Mouse (Mus musculus): ENCODE data around the gene Sult2b1. TPM values are rescaled to one million over a fixed set of nuclear protein-coding genes. Genes with fewer than 3 reads are reported as not detected.

Sult2b1 gene
- total and polyA plus RNA-seq, 3 experiments = 0.17 to 0.29 TPM; not detected in 1

DNA sequence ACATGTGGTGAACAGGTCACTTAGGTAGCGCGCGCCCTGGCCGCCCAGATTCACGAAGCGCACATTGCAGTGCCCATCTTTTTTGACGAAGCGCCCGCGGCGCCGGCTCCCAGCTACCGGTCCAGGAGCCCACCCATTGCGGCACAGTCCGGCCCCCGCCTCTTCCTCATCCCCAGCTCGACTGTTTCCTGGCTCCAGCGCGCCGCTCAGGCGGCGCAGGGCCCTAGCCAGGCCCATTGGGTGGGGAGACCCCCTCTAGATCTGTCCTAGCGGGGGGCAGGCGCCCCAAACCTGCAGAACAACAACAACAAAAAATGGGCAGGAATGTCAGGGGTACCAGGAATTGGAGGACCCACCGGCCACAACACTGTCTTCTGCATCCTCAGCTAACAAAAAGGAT, 35.4 kb upstream of the Sult2b1 start:
- no peaks in the 10 kb centered on the region for H3K9me3 ChIP-seq (replicated peaks; ENCODE audit: low read length)
- DNase-seq (ENCODE audit: extremely low read depth) = no peak
- dilution Hi-C loops (cut with MboI; ENCODE audit: extremely low pct_ligation_motif_present, extremely low pct_unique_long_range_greater_than_20kb, low sequenced_read_pairs) = no loop called here
- no peak overlapping the region for H3K4me2 ChIP-seq (ENCODE audit: insufficient read depth, low read depth, poor library complexity, severe bottlenecking)
- H3K27me3 ChIP-seq (replicated peaks) = no peaks in the 10 kb centered on the region
- H3K36me3 ChIP-seq (replicated peaks in 1 of 2; ENCODE audit: control insufficient read depth in 1 of 2, insufficient read depth in 1 of 2, low read length in 1 of 2) = peaks cover 23 to 65% of the 10 kb centered on the region in 2 experiments
- peaks cover 0 to 12% of the 10 kb centered on the region in 2 experiments; a peak in 2 of 4 replicates for H3K4me1 ChIP-seq (ENCODE audit: control insufficient read depth in 1 of 2, insufficient read depth in 2 of 2)
- no peak for TF ChIP-seq USF2 (conservative IDR thresholded peaks at IDR 0.05; ENCODE audit: low read depth, low read length)
- TF ChIP-seq JUN (IDR thresholded peaks at IDR 0.05; ENCODE audit: insufficient read depth, low read depth, low read length) = no peak
- no peak for TF ChIP-seq MYC (IDR thresholded peaks at IDR 0.05; ENCODE audit: low read depth, low read length)
- no peaks in the 10 kb centered on the region for H3K79me2 ChIP-seq (replicated peaks; ENCODE audit: control insufficient read depth, extremely low read depth, insufficient read depth, poor library complexity, severe bottlenecking)
- in situ Hi-C loops (cut with MboI; ENCODE audit: low pct_ligation_motif_present, low pct_unique_long_range_greater_than_20kb, low sequenced_read_pairs) = no loop called here
- no peak overlapping the region for H3K9ac ChIP-seq (ENCODE audit: insufficient read depth, low read depth)
- no peak overlapping the region for H3K27ac ChIP-seq (ENCODE audit: insufficient read depth, low read depth)
- H3K4me3 ChIP-seq (replicated peaks in 1 of 3; ENCODE audit: low read depth in 2 of 3, low read length in 2 of 3, poor library complexity in 1 of 3) = no peak overlapping the region

DNA sequence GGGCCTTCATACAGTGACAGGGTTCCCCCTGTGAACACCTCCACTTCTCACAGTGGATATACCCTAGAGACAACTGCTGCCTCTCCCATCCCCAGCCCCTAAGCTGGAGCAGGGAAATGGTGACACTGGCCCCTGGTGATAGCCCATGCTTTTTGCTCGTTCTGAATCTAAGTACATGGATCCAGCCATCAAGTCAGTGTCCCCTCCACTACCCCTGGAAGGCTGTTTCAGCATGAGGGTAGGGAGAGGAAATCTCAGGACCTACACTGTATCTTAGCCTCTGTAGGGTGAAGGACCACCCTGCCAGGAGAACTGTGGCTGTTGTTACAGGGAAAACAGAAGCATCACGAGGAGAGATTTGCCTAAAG, 31.5 kb upstream of the Sult2b1 start:
- Histone ChIP-seq H3K9me3 (replicated peaks; ENCODE audit: low read length) (no peaks in the 10 kb centered on the region), H3K27me3 (replicated peaks) (no peaks in the 10 kb centered on the region), H3K4me2 (ENCODE audit: insufficient read depth, low read depth, poor library complexity, severe bottlenecking) (no peak overlapping the region), H3K4me3 (replicated peaks in 1 of 3; ENCODE audit: low read depth in 2 of 3, low read length in 2 of 3, poor library complexity in 1 of 3) (no peak overlapping the region), H3K9ac (ENCODE audit: insufficient read depth, low read depth) (no peak overlapping the region), H3K36me3 (replicated peaks in 1 of 2; ENCODE audit: control insufficient read depth in 1 of 2, insufficient read depth in 1 of 2, low read length in 1 of 2) (peaks cover 19 to 49% of the 10 kb centered on the region in 2 experiments), H3K79me2 (replicated peaks; ENCODE audit: control insufficient read depth, extremely low read depth, insufficient read depth, poor library complexity, severe bottlenecking) (peaks cover 13% of the 10 kb centered on the region), H3K27ac (ENCODE audit: insufficient read depth, low read depth) (no peak overlapping the region), H3K4me1 (ENCODE audit: control insufficient read depth in 1 of 2, insufficient read depth in 2 of 2) (peaks cover 3 to 28% of the 10 kb centered on the region in 2 experiments; a peak in 3 of 4 replicates)
- dilution Hi-C loops (cut with MboI; ENCODE audit: extremely low pct_ligation_motif_present, extremely low pct_unique_long_range_greater_than_20kb, low sequenced_read_pairs) = no loop called here
- no peak for DNase-seq (ENCODE audit: extremely low read depth)
- TF ChIP-seq CHD2 (IDR thresholded peaks at IDR 0.05; ENCODE audit: low read length) (no peak), KAT2A (IDR thresholded peaks at IDR 0.05; ENCODE audit: insufficient replicate concordance, low read length) (no peak), MXI1 (IDR thresholded peaks at IDR 0.05; ENCODE audit: low read depth, low read length) (no peak), GABPA (IDR thresholded peaks at IDR 0.05; ENCODE audit: insufficient replicate concordance, low read depth, low read length) (no peak), TCF12 (IDR thresholded peaks at IDR 0.05; ENCODE audit: low read depth, low read length) (no peak), EP300 (IDR thresholded peaks at IDR 0.05; ENCODE audit: low read length) (no peak), USF2 (conservative IDR thresholded peaks at IDR 0.05; ENCODE audit: low read depth, low read length) (no peak), POLR2A (IDR thresholded peaks at IDR 0.05; ENCODE audit: low read depth, low read length) (no peak), IRF4 (IDR thresholded peaks at IDR 0.05; ENCODE audit: low read depth, low read length) (no peak), ZC3H11A (IDR thresholded peaks at IDR 0.05; ENCODE audit: low read depth, low read length) (no peak), UBTF (IDR thresholded peaks at IDR 0.05; ENCODE audit: low read depth, low read length) (no peak), BHLHE40 (IDR thresholded peaks at IDR 0.05; ENCODE audit: low read depth, low read length) (no peak), CTCF (conservative IDR thresholded peaks at IDR 0.05 in 1 of 2, IDR thresholded peaks at IDR 0.05 in 1 of 2; ENCODE audit: low read depth in 2 of 2, low read length in 2 of 2) (no peak)
- in situ Hi-C loops (cut with MboI; ENCODE audit: low pct_ligation_motif_present, low pct_unique_long_range_greater_than_20kb, low sequenced_read_pairs) = no loop called here

Measured in CH12.LX (cell line).